Mouse (Mus musculus) cerebellum, adult 11 months (tissue): ENCODE measurements around the gene Isyna1.

Source experiments
- DNase-seq: peaks from one replicate; pipeline ENCODE4 v3.0.0; 2022

Isyna1 gene

GRCm38 (mm10) chr8:70628986-70629490, 34.9 kb downstream of the Isyna1 start:
- DNase-seq: no peak

GRCm38 (mm10) chr8:70629574-70630531, 35.7 kb downstream of the Isyna1 start:
- DNase-seq: peak; percentile 92

- no peak for DNase-seq
Measured at GRCm38 (mm10) chr8:70630532-70631381, 36.6 kb downstream of the Isyna1 start.

- DNase-seq: no peak
Measured at GRCm38 (mm10) chr8:70631436-70631835, 37.3 kb downstream of the Isyna1 start.

- no peak for DNase-seq
Measured at GRCm38 (mm10) chr8:70632346-70632892, 38.2 kb downstream of the Isyna1 start, which contains the start of gene Gdf15. Gene Gdf15, minus strand, starts transcription at chr8:70632456.

GRCm38 (mm10) chr8:70634066-70634465, 39.9 kb downstream of the Isyna1 start:
- no peak for DNase-seq

GRCm38 (mm10) chr8:70635527-70635926, 41.4 kb downstream of the Isyna1 start:
- no peak for DNase-seq

- DNase-seq: no peak
Measured at GRCm38 (mm10) chr8:70636838-70637237, 42.7 kb downstream of the Isyna1 start.

- DNase-seq: no peak
Measured at GRCm38 (mm10) chr8:70638752-70639151, 44.6 kb downstream of the Isyna1 start.

- no peak for DNase-seq
Measured at GRCm38 (mm10) chr8:70643019-70643418, 48.8 kb downstream of the Isyna1 start.

GRCm38 (mm10) chr8:70644065-70644464, 49.9 kb downstream of the Isyna1 start:
- DNase-seq: no peak

- no peak for DNase-seq
Measured at GRCm38 (mm10) chr8:70645501-70646224, 51.5 kb downstream of the Isyna1 start.

GRCm38 (mm10) chr8:70646369-70646768, 52.2 kb downstream of the Isyna1 start:
- no peak for DNase-seq

GRCm38 (mm10) chr8:70646775-70647174, 52.6 kb downstream of the Isyna1 start:
- no peak for DNase-seq
